Comparison of ENCODE assay signal across 10 mouse cellular contexts in genomic region chr7:133120221-133120751, GRCm38 (mm10). TPM values are rescaled to one million over a fixed set of nuclear protein-coding genes. Genes with fewer than 3 reads are reported as not detected.
DNase-seq lines count a peak whose midpoint lies in the region; ATAC-seq and TF ChIP-seq lines count a peak whose summit lies in the region.
"Had no signal": no experiment of that assay in that cellular context is flagged by ENCODE, and none has a peak within 500 bp of the region (broad histone marks: within the 10 kb centered on the region; RNA-seq: fewer than 3 reads in every experiment).

No protein-coding gene starts in this region.

- ATAC-seq in heart, embryonic 14.5 days (ENCODE audit: insufficient number of reproducible peaks, insufficient read depth, low FRiP score, low read depth), result no peak

- 9% methylated on average over 15 of the region's 15 CpGs for WGBS in heart, embryonic 14.5 days

- no peaks in the 10 kb centered on the region for H3K9me3 ChIP-seq in heart, embryonic 14.5 days (ENCODE audit: control insufficient read depth, low read length)
- H3K9me3 ChIP-seq: G1E had no signal

- peaks cover 25 to 57% of the 10 kb centered on the region in 2 experiments for H3K4me1 ChIP-seq in heart, embryonic 14.5 days (ENCODE audit: control insufficient read depth in 2 of 2, insufficient read depth in 2 of 2, low read length in 2 of 2)

- no peak for TF ChIP-seq CTCF in left cerebral cortex, adult 2 months (IDR thresholded peaks at IDR 0.05)

- H3K4me3 ChIP-seq in heart, embryonic 14.5 days (ENCODE audit: control insufficient read depth in 1 of 2, insufficient read depth in 1 of 2, low read depth in 1 of 2, low read length in 2 of 2), result peak overlapping the region; percentile 33 to 96
- H3K4me3 ChIP-seq in left cerebral cortex, adult 2 months, result no peak overlapping the region

- H3K4me2 ChIP-seq in heart, embryonic 14.5 days (ENCODE audit: low read length), result peak overlapping the region; percentile 95

- no peak for DNase-seq in heart, postnatal 14 days
- DNase-seq in embryo, embryonic 10.5 days (ENCODE audit: low spot score), result peak; percentile 79
- DNase-seq in hindlimb bud, embryonic 11.5 days (ENCODE audit: extremely low spot score, low read depth, low spot score), result peak; percentile 87
- DNase-seq in neural tube, embryonic 10.5 days (ENCODE audit: extremely low spot score, low spot score), result peak; percentile 63
- no peak for DNase-seq in ovary, postnatal 10 days (ENCODE audit: low spot score)
- no peak for DNase-seq in left cerebral cortex, adult 2 months (ENCODE audit: extremely low spot score in 1 of 2, low spot score in 2 of 2)
- no peak for DNase-seq in cerebellum, adult 18-20 months

- H3K9ac ChIP-seq in heart, embryonic 14.5 days (ENCODE audit: low read length), result peak overlapping the region; percentile 98

- H3K27me3 ChIP-seq in heart, embryonic 14.5 days (ENCODE audit: control insufficient read depth, insufficient read depth, low read length), result no peaks in the 10 kb centered on the region

- 0 out of 4 replicates have a peak overlapping the region, but pooled peaks of 1 of the 2 experiments have one; percentile 12 for H3K27ac ChIP-seq in heart, embryonic 14.5 days (replicated peaks in 1 of 2; ENCODE audit: control insufficient read depth in 1 of 2, insufficient read depth in 1 of 2, low read depth in 2 of 2, low read length in 2 of 2)
- H3K27ac ChIP-seq in left cerebral cortex, adult 2 months, result no peak overlapping the region

- H3K36me3 ChIP-seq in heart, embryonic 14.5 days (ENCODE audit: control insufficient read depth, insufficient read depth, low read length), result no peaks in the 10 kb centered on the region

- intact Hi-C loops in heart, postnatal 14 days (cut with DNase I), result loop anchor here (5.0 kb wide), 2 partner anchors 33 to 68 kb away; no protein-coding TSS in a partner anchor
- intact Hi-C loops in left cerebral cortex, adult 2 months (cut with DNase I), result loop anchor here (5.0 kb wide), 1 partner anchor 308 kb away; the partner anchor contains the start of gene Fam53b

RNA-seq across cellular contexts. Expression of gene Fgfr2, which starts 2.9 kb away (rescaled TPM):
- polyA plus RNA-seq in heart, embryonic 14.5 days (2014; fragmentation: Nextera tagmentation; extraction: Ambion mirVana), result 20.5 and 22.4 TPM in 2 replicates
- 1 to 10 TPM; 2.1 to 3.9 TPM for total RNA-seq in heart, postnatal 14 days (2021)
- total RNA-seq in left cerebral cortex, adult 2 months (2021), result 10 to 100 TPM; 47.3 to 47.4 TPM
- total RNA-seq: neutrophil, adult 5-6 weeks had no signal
- polyA plus RNA-seq: G1E had no signal

RNA-seq across cellular contexts. Expression of gene Ctbp2, which starts 3.9 kb away (rescaled TPM):
- 52.1 and 54.3 TPM in 2 replicates for polyA plus RNA-seq in heart, embryonic 14.5 days (2014; fragmentation: Nextera tagmentation; extraction: Ambion mirVana)
- total RNA-seq in heart, postnatal 14 days (2021), result 10 to 100 TPM; 35.8 to 35.9 TPM
- 10 to 100 TPM; 30.1 to 30.6 TPM for total RNA-seq in left cerebral cortex, adult 2 months (2021)

Comparison
In these comparisons a context has a peak if more than half of its experiments do, and no peak if none do; other contexts are left out.
1. DNase-seq: peak in embryo, embryonic 10.5 days (single experiment), hindlimb bud, embryonic 11.5 days (single experiment) and neural tube, embryonic 10.5 days (single experiment); none in heart, postnatal 14 days (0 of 2), ovary, postnatal 10 days (single experiment), left cerebral cortex, adult 2 months (0 of 2) and cerebellum, adult 18-20 months (0 of 2).
2. RNA of gene Fgfr2, which starts 2.9 kb away (total RNA-seq): 47.3 to 47.4 TPM in left cerebral cortex, adult 2 months; 2.1 to 3.9 TPM in heart, postnatal 14 days; every median in the first group is over 4 times any median in the second.